Mouse (Mus musculus) embryonic fibroblast, embryonic 13.5 days (primary cell): Measurements from ENCODE around the gene Rpl28.

Experiments used
- CTCF ChIP-seq: IDR thresholded peaks from 2 replicates; pipeline ENCODE4 v1.5.1; 2011; ENCODE audit warnings: mild to moderate bottlenecking, control low read depth, low read length, moderate library complexity, borderline replicate concordance; ENCODE audit not compliant: insufficient read depth
- POLR2A ChIP-seq: IDR thresholded peaks from 2 replicates; pipeline ENCODE4 v1.6.1; 2011; ENCODE audit warnings: low read depth, mild to moderate bottlenecking, control low read depth, low read length, moderate library complexity

DNA sequence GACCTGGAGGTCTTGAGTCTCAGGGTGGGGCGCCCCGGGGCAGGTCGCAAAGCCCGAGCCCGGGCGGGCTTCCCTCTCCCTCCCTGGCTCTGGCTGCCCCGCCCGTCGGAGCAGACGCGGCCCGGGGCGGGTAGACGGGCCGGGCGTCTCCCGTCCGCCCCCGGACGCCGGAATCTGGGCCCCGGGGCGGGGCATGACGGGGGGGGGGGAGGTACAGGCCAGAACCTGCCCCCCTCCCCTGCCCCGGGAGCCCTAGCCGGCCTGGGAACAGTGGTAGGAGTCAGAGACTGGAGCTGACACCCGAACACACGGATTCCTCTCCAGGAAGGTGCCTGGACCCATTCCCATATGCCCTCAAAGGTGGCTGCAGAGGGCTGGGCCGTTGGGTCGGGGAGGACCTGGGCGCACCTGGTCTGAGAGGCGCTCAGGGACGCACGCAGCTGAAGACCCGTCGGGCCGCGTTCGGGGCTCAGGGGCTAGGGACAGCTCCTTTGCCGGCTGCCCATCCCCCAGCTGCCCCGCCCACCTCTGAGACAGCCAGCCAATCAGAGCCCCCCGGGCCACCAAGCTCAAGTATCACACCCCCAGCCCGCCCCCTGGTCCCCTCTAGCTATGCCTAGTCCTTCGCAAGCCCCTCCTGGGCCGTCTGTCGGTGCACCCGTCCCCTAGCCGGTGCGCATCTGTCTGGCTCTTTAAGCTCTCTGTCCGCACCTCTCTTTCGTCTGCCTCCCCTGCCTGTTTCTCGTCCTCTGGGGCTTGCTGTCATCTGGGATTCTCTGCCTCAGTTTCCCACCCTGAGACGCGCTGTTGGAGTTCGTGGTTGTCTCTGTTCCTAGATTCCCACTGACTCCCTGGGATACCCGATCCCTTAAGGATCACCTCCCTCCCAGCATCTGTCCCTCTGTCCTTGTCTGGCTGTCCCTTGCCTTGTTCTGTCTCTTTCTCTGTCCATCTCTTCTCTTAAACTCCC is 15.5 kb upstream of the Rpl28 start:
- TF ChIP-seq CTCF (no peak), POLR2A (peak; percentile 44)
